Mouse (Mus musculus): ENCODE measurements around the gene Tpp2. TPM values are rescaled to one million over a fixed set of nuclear protein-coding genes. Genes with fewer than 3 reads are reported as not detected.
A peak's percentile ranks its signal among the peaks of the same experiment; 100 is the strongest.
"Not testable (repeated sequence)": the region's sequence is repeated elsewhere in the genome, so short reads cannot be mapped to it uniquely, and the experiment has no call there.

Gene Tpp2
- polyA plus RNA-seq, 1 experiment from 2014 or later = 66.2 TPM

DNA sequence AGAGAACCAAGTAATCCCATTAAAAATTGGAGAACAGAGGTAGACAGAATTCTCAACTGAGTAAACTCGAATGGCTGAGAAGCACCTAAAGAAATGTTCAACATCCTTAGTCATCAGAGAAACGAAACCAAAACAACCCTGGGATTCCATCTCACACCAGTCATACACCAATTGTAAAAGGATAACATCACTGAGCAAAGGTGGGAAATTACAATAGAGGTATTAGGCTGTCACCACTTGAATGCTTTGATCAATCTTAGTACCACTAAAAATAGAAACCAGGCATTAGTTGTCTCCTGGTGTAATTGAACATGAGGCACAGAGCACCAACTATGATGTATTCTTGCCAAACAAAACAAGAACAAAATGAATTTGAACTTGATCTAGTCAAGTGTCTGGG lies 98.8 kb downstream of the Tpp2 start:
- WGBS = 75% methylated on average over 2 of the region's 2 CpGs
- no peaks in the 10 kb centered on the region for H3K4me1 ChIP-seq (replicated peaks)

DNA sequence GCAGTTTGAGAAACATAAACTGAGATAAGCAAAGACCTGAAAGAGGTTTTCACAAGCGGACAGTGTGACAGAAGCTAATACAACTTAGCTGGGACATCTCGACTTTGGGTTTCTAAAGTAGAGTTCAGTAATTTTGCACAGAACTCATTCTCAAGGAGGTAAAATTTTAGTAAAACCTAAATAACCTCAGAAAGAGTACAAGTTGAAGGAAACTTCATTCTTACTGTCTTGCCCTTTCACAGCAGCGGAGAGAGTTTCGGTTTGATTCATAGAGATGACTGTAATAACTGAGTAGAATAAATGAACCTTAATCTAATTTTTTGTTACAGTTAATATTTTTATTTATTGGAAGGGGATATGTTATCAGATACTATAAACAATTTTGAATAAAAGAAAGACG lies 99.5 kb downstream of the Tpp2 start:
- Histone ChIP-seq H3K4me3 (no peak overlapping the region), H3K4me2 (no peak overlapping the region), H3K27ac (no peak overlapping the region), H3K36me3 (no peaks in the 10 kb centered on the region), H3K4me1 (replicated peaks) (no peaks in the 10 kb centered on the region), H3K27me3 (no peaks in the 10 kb centered on the region), H3K9ac (no peak overlapping the region), H3K9me3 (no peaks in the 10 kb centered on the region)
- WGBS = 92% methylated on average over 5 of the region's 5 CpGs
- no peak for ATAC-seq (ENCODE audit: low FRiP score)

More for the DNA sequence above, 98.8 kb downstream of the Tpp2 start:
- H3K27me3 ChIP-seq = no peaks in the 10 kb centered on the region
- H3K4me2 ChIP-seq = no peak overlapping the region
- no peaks in the 10 kb centered on the region for H3K36me3 ChIP-seq
- ATAC-seq (ENCODE audit: low FRiP score) = no peak
- no peak overlapping the region for H3K4me3 ChIP-seq
- H3K27ac ChIP-seq = no peak overlapping the region
- H3K9ac ChIP-seq = no peak overlapping the region
- no peaks in the 10 kb centered on the region for H3K9me3 ChIP-seq

DNA sequence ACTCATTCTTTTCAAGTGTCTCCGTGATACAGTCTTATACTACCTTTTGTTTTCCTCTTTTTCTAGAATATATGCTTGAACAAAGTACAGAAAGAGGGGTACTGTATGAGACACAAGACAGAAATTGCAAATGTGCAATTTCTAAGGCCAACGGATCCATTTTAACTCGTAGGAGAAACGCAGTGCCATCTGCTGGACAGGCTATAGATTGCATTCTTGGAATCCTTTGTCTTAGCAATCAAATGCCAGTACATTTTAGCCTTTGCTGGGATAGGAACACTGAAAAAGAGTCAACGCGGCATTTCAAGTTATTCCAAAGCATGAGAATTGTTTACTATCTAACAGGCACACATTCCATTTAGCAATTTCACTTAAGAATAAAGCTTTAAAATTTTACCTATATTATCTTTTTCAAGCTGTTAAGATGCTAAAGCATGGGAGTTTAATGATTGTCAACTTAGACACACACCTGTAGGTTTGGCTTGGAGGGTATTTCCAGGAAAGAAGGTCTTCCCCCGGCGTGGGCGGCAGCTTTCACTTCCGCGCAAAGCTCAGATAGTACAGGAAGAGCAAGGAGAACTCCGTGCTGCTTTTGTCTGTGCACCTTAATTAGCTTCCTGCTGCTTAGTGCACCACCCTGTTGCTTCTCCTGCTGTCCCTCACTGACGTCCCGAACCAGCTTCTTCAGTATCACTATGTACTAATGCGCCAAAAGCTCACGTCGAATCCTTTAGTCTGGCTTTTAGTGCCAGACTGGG lies 108.5 kb downstream of the Tpp2 start:
- H3K4me1 ChIP-seq (replicated peaks) = 0 out of 2 replicates have a peak, but pooled peaks cover 5% of the 10 kb centered on the region
- peak overlapping the region; percentile 73 for H3K4me2 ChIP-seq
- 1% methylated on average over 17 of the region's 17 CpGs for WGBS
- no peak overlapping the region for H3K27ac ChIP-seq
- ATAC-seq (ENCODE audit: low FRiP score) = peak; percentile 82
- H3K27me3 ChIP-seq = no peaks in the 10 kb centered on the region
- H3K4me3 ChIP-seq = peak overlapping the region; percentile 46
- no peaks in the 10 kb centered on the region for H3K9me3 ChIP-seq
- peak overlapping the region; percentile 71 for H3K9ac ChIP-seq
- H3K36me3 ChIP-seq = no peaks in the 10 kb centered on the region

DNA sequence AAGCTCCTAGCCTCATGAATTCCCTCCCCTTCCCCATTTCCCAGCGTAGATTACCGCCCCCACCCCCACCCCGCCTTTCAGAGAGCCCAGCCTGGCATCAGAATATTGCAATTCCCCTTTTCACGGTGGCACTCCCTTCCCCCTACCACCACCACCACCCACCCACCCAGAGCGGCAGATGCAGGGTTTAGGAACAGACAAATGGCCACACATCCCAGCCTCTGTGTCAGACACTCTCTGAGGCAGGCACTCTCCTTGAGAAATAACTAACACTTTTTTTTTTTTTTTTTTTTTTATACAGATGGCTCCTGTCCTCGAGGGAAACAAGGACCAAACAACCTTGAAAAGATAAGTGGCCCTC lies 109.1 kb downstream of the Tpp2 start:
- Histone ChIP-seq H3K36me3 (no peaks in the 10 kb centered on the region), H3K27ac (no peak overlapping the region), H3K9ac (peak overlapping the region; percentile 71), H3K27me3 (no peaks in the 10 kb centered on the region), H3K4me1 (replicated peaks) (0 out of 2 replicates have a peak, but pooled peaks cover 5% of the 10 kb centered on the region), H3K4me2 (peak overlapping the region; percentile 73), H3K4me3 (peak overlapping the region; percentile 46), H3K9me3 (no peaks in the 10 kb centered on the region)
- 4% methylated on average over 6 of the region's 6 CpGs for WGBS
- ATAC-seq (ENCODE audit: low FRiP score) = peak; percentile 80

DNA sequence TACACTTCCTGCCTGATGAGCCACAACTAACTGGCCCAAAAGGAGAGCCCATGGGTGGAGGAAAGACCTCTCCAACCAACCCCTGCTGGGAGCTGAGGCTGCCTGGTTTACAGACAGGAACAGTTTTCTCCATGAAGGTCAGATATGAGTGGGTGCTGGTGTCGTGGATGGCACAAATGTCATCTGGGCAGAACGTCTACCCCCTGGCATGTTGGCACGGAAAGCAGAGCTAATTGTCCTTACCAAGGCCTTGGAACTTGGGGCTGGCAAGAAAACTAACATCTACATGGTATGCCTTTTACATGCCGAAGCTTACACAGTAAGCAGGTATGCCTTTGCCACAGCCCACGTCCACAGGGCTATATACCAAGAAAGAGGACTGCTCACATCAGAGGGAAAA lies 112.2 kb downstream of the Tpp2 start:
- not testable (repeated sequence) for H3K4me3 ChIP-seq; H3K27ac ChIP-seq; H3K4me2 ChIP-seq; H3K9me3 ChIP-seq; H3K9ac ChIP-seq; H3K36me3 ChIP-seq; H3K4me1 ChIP-seq (replicated peaks); H3K27me3 ChIP-seq; ATAC-seq (ENCODE audit: low FRiP score)
- whole genome bisulfite sequencing = 92% methylated on average over 5 of the region's 5 CpGs

DNA sequence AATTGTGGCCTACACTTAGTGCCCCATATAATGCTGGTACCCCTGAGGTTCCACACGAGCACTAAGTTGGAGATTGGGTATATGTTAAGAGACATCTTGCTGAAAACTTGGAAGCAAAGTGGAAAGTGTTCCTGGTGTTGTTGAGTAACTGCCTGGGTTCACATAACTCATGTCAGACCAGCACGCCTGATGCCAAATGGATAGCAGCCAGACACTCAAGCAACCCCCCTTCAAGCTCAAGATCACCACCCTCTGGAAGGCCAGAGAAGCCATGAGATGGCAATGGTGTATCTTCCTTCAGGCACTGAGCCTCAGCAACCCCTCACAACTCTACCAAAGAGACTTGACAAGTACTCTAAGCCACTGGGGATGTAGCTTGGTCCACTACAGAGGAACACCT lies 113.1 kb downstream of the Tpp2 start:
- 80% methylated on average over 2 of the region's 2 CpGs for WGBS
- Histone ChIP-seq H3K36me3 (no peaks in the 10 kb centered on the region), H3K9me3 (no peaks in the 10 kb centered on the region), H3K4me2 (no peak overlapping the region), H3K27ac (no peak overlapping the region), H3K9ac (no peak overlapping the region), H3K27me3 (no peaks in the 10 kb centered on the region), H3K4me1 (replicated peaks) (0 out of 2 replicates have a peak, but pooled peaks cover 5% of the 10 kb centered on the region), H3K4me3 (no peak overlapping the region)
- ATAC-seq (ENCODE audit: low FRiP score) = no peak

Small RNAs within 50 kb of the gene (microRNA-seq; reads per million reads assigned to microRNA genes)
- gene Gm24180 = not detected

Other genes with a start within 250 kb of the Tpp2 start
- 25.1 and 36.5 TPM in 2 replicates for gene 1500015O10Rik, start 203.0 kb upstream of the Tpp2 start, polyA plus RNA-seq (2015; fragmentation: Nextera tagmentation; extraction: Ambion mirVana)
- 18.8 and 20.1 TPM in 2 replicates for gene Uxs1, start 105.8 kb upstream of the Tpp2 start, polyA plus RNA-seq (2015; fragmentation: Nextera tagmentation; extraction: Ambion mirVana)
- 1.3 and 1.4 TPM in 2 replicates for gene Mettl21c, start 86.4 kb downstream of the Tpp2 start, polyA plus RNA-seq (2015; fragmentation: Nextera tagmentation; extraction: Ambion mirVana)
- 0.06 and 0.09 TPM in 2 replicates for gene Gm8251, start 128.3 kb downstream of the Tpp2 start, polyA plus RNA-seq (2015; fragmentation: Nextera tagmentation; extraction: Ambion mirVana)
- gene Tex30, start 168.8 kb downstream of the Tpp2 start, polyA plus RNA-seq (2015; fragmentation: Nextera tagmentation; extraction: Ambion mirVana) = 51.7 and 56.6 TPM in 2 replicates
- gene Kdelc1, start 185.2 kb downstream of the Tpp2 start, polyA plus RNA-seq (2015; fragmentation: Nextera tagmentation; extraction: Ambion mirVana) = 29.2 and 30.1 TPM in 2 replicates
- 31.9 and 32.1 TPM in 2 replicates for gene Bivm, start 185.3 kb downstream of the Tpp2 start, polyA plus RNA-seq (2015; fragmentation: Nextera tagmentation; extraction: Ambion mirVana)
- 32.5 and 36.7 TPM in 2 replicates for gene Ercc5, start 214.1 kb downstream of the Tpp2 start, polyA plus RNA-seq (2015; fragmentation: Nextera tagmentation; extraction: Ambion mirVana)

All from hindbrain, embryonic 13.5 days (tissue).